Mouse (Mus musculus): Measurements from ENCODE around the gene Ctdnep1. TPM values are rescaled to one million over a fixed set of nuclear protein-coding genes. Genes with fewer than 3 reads are reported as not detected.

The Ctdnep1 gene
- total RNA-seq, 2 experiments from 2014 or later = 89.3 to 102 TPM

DNA sequence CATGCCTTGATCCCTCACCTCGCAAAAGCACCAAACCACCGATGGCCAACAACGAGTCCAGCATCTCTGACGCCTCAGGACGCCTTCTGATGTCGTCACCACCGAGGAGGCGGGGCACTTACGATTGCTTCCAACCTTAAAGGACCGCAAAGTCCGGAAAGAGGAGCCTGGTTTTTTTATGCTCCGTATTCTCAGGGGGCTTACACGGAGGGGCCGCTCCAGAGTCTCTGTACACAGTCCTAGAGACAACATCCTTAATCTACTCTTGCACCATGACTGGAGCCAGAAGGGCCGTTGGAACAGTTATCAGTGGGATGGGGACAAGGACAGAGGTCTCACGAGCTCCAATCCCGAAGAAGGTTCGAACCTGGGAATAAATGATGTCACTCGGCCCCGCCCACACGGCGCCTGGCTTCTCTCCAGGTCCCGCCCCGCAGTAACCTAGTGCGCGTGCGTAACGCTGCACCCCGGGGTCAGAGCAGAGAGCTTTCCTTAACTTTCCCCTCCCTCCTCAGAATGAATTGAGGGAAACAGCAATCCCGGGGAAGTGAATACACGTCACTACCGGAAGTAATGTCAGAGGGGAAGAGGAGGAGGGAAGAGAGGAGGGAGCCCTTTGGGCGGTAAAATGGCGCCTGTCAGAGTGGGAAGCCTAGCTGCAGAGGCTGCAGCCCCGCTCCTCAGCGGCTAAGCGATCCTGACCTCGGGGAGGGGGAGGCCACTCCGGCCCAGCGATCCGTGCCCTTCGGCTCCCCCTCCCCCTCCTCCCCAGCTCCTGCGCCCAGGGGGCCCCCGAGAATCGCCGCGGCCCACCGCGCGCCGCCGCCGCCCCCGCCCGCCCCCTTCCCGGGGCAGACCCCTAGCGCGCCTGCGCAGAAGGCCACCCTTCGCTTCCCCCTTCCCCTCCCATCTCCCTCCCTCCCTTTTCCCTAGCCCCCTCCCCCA, 488 bp upstream of the Ctdnep1 start:
- intact Hi-C loops (cut with DNase I) = loop anchor here (10.0 kb wide), 1 partner anchor 46 kb away; the partner anchor contains the start of gene Ybx2
- DNase-seq = peak; percentile 97

DNA sequence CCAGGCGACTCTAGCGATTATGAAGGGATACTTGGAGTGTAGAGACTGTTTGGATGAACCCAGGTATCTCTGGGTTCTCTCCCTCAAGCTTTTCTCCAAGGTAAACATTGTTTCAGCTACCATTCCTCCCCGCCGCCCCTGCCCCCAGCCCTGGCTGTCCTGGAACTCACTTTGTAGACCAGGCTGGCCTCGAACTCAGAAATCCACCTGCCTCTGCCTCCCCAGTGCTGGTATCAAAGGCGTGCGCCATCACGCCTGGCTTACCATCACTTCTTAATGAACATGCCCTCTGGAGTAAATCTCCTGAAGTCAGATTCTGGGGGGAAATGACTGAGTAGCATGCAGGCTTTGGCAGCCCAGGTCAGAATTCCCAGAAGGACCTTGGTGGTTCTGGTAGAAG, 1.3 kb downstream of the Ctdnep1 start, which contains the start of gene Elp5:
Gene Elp5, minus strand, starts transcription at position 293 of the 400 bp plus-strand sequence.
- no peak for DNase-seq
- intact Hi-C loops (cut with DNase I) = loop anchor here (10.0 kb wide), 1 partner anchor 47 kb away; the partner anchor contains the start of gene Ybx2

DNA sequence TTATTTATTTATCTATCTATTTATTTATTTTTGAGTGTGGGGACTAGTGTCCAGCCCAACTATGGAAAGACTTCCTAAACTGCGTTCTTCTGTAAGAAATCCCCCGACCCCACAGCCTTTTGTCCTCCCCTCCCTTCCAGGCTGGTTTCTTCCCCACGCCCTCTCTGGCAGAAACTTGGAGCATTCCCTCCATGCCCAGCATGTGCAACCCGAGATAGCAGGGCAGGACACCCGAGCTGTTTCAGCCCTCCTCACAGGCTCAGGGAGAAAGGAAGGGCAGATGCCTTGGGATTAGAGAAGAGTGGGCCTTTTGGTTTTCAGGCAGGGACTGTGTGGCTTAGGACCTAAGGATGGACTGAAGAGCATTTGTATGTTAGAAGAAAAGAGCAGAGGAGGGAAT, 1.9 kb downstream of the Ctdnep1 start:
- intact Hi-C loops (cut with DNase I) = loop anchor here (10.0 kb wide), 1 partner anchor 48 kb away; the partner anchor contains the start of gene Ybx2
- DNase-seq = no peak

DNA sequence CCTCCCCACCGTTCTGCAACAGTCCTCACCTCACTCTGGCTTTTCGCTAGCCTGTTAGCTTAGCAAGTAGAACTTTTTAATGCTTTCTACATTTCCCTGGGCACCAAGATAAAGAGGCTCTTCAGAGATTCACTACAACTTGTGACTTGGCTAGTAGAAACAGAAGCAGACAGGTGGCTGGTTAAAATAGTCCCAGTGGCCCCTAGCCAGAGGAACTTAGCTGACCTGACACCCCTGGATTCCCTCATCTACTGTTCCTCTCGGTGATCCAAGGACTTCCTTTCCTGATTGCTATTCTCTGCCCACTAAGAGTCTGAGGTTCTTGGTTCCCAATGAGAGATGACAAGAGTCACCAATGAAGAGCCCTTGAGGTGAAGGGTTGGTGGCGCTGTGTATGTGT, 2.4 kb downstream of the Ctdnep1 start:
- DNase-seq = no peak
- intact Hi-C loops (cut with DNase I) = loop anchor here (10.0 kb wide), 1 partner anchor 49 kb away; the partner anchor contains the start of gene Ybx2

DNA sequence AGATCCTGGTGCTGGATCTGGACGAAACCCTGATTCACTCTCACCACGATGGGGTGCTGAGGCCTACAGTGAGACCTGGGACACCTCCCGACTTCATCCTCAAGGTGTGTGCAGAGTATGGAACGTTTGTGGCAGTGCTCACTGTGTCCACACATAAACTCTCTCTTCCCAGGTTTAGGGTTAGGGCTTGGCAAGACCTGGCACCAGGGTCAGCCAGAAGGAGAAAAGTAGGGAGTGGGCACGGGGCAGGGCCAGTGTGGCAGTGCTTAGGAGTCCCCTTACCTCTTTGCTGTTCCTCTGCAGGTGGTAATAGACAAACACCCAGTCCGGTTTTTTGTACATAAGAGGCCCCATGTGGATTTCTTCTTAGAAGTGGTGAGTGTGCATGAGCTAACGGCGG, 3.5 kb downstream of the Ctdnep1 start:
- intact Hi-C loops (cut with DNase I) = loop anchor here (10.0 kb wide), 1 partner anchor 50 kb away; the partner anchor contains the start of gene Ybx2
- no peak for DNase-seq

DNA sequence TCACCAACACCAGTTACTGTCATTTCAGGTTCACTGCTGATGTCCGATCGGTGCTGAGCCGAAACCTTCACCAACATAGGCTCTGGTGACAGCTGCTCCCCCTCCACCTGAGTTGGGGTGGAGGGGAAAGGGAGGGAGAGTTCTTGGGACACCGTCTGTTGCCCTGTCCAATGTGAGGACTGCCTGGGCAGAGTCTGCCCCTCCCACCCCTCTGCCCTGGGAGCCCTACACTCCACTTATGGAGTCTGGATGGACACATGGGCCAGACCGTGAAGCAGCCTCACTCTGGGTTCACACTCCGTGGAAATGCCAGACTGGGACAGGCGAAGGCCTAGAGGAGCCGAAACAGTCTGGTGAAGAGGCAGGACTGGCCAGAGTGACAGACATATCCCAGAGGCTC, 9.0 kb downstream of the Ctdnep1 start:
- no peak for DNase-seq
- intact Hi-C loops (cut with DNase I) = loop anchor here (10.0 kb wide), 1 partner anchor 55 kb away; the partner anchor contains the start of gene Ybx2

DNA sequence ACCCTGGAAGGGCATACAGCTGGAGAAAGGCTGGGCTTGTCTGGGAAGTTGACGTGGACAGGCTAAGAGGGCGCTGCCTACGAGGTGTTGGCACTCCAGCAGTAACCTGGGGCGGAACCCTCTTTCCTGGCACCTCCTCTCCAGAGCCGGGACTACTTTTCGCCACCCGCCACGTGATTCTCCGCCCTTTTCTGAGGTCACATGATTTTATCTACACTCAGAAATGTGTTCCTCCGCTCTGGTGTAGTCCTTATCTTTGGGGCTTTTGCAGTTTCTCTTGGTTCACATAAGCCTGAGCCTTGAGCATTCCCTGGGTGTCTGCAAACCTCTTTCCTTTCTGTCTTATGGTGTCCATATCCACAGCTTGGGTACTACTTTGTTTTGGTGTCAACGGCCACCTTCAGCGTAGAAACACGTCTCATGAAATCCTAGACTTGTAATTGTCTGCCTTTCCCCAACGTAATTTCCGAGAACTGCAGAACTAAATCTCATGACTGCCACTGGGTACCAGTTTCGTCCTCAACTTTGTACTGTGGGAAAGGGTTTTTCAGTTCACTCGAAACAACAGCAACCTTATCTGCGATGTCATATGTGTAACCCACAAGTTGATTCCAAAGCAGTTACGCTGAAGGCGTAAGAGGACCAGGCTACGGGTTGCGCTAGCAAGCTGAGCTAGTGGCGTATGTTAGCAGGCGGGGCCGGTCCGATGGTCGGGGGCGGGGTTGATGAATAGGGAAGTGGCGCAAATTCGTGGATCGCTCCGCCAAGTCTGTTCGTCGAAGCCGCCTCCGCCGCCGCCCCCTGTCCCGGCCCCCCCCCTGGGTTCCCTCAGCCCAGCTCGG, 10.1 kb downstream of the Ctdnep1 start, which contains the start of gene Gabarap:
Gene Gabarap, plus strand, starts transcription at position 294 of the 842 bp plus-strand sequence.
- peak; percentile 97 for DNase-seq
- intact Hi-C loops (cut with DNase I) = no loop called here

DNA sequence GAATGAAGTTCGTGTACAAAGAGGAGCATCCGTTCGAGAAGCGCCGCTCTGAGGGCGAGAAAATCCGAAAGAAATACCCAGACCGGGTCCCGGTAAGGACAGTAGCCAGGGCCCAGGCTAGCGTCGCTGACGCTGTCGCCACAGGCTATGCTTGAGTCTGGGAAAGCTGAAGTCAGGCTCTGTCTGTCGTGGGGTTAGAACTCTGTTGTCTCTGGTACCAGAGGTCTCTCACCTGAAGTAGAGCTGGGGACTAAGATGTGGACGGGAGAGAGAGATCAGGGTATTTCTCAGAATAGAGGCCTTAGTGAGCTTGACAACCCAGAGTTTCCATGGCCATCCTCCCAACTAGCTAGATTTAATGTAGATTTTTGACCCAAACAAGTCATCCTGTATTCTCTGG, 10.8 kb downstream of the Ctdnep1 start:
- no peak for DNase-seq
- intact Hi-C loops (cut with DNase I) = no loop called here

DNA sequence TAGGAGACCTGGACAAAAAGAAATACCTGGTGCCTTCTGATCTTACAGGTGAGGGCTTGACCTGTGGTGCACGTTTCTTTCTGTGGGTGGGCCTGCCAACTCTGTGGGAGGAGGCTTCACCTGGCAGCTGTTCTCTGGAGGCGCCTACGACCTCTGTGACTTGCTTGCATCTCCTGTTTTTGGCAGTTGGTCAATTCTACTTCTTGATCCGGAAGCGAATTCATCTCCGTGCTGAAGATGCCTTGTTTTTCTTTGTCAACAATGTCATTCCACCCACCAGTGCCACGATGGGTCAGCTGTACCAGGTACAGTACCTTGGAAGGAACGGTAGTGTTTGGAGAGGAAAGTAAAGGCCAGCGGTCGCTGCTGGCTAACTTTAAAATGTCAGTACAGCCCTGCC, 11.4 kb downstream of the Ctdnep1 start:
- no peak for DNase-seq
- intact Hi-C loops (cut with DNase I) = no loop called here

DNA sequence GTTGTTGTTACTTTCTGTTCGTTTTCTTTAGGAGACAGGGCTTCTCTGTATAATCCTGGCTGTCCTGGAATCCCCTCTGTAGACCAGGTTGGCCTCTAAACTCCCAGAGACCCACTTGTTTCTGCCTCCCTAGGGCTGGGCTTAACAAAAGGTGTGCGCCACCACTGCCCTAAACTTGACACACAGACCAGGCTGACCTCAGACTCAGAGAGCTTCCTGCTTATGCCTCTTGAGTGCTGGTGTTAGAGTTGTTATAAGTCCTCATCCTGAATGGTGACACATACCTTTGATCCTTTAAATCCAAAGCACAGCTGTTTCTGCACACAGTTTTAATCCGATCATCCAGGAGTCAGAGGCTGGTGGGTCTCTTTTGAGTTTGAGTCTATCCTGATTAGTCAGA, 12.0 kb downstream of the Ctdnep1 start:
- DNase-seq = no peak
- intact Hi-C loops (cut with DNase I) = no loop called here

DNA sequence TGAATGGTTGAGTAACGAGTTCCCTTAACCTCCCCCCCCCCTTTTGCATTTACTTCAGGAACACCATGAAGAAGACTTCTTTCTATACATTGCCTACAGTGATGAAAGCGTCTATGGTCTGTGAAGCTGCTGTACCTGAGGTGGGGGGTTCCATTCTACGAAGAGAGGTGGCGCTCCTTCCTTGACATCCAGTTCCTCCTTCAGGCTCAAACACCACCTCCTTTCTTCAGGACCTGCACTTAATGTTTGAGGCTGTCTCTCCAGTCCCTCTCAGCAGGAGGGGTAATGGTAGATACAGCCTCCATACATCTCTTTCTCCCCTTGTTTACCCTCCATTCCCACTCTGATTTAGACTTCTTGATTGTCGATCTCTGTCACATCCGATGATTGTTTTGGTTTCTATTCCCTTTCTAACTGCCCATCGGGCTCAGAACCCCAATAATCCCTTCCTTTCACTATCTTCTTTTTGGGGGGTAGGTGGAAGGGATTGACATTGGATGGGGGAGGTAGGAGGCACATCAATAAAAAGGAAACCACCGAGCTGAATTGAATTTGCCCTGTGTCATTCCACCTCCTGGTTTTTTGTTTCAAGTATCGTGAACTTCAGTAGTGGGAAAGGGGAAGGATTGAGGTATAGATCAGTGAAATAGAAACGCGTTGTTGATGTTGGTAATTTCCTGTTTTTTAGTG, 13.6 kb downstream of the Ctdnep1 start:
- DNase-seq = no peak
- intact Hi-C loops (cut with DNase I) = no loop called here

DNA sequence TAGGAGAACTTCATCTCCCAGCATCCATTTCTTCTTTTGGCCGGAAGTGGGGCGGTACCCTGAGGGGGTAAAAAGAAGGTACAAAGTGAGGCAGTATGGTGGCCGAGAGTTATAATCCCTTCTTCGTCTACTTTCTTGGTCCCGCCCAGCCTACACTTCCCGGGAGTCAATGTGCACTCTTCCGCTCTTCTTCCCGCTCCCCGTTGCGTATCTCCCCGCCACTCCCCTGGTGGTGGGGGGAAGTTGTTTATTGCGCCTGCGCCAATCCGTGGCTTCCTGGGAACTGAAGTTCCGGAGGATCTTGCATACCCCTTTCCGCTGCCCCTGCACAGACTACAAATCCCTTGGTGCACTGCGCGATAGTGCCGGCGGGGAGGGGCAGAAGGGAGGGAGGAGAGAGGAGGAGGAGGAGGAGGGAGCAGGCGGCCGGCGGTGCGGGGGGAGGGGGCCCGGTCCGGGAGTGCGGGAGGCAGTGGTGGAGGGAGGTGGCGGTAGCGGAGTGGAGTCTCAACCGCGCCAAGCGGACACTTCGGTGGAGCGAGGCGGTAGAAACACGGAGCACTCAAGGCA, 14.5 kb downstream of the Ctdnep1 start, which contains the start of gene Phf23:
Gene Phf23, plus strand, starts transcription at position 387 of the 570 bp plus-strand sequence.
- intact Hi-C loops (cut with DNase I) = no loop called here

DNA sequence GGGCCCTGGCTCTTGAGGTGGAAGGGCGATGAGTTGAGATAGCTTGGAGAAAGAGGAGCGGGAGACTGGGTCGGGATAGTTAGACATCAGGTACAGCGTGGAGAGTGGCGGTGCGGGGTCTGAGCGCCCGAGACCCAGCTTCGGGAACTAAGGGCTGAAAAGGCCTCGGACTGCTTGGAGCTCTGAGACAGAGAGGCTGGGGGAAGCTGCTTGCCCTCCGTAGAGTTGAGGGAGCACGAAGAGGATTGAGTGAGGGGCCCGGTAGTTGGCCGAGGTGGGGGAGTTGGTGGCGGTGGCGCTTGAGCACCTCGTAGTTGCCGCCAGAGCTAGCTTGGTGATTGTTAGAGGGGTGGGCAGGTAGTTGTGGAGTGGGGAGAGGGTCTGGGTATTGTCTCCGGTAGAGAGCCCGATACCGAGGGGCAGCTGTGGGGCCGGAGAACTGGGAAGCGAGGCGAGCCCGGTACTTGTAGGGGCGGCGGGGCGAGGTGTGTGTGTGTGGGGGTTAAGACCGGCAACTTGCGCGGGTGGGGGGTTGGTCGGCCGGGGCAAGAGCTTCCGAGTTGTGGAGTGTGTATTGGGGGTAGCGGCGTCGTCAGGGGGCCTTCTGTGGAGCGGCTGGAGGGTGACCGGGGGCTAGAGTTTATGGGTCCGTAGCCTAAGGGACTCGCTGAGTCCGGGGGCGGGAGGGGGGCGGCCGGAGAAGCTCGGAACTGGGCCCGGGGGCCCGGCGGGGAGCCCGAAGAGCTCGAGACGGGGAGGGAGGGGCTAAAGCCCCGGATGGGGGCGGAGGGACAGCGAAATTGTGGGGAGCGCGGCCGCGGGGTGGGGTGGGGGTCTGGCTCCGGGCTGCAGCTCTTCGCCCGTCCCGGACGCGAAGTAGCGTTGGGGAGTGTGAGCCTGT, 15.5 kb downstream of the Ctdnep1 start:
- DNase-seq = peak; percentile 78

More for the DNA sequence above, 14.5 kb downstream of the Ctdnep1 start, which contains the start of gene Phf23:
- DNase-seq = peak; percentile 98

DNA sequence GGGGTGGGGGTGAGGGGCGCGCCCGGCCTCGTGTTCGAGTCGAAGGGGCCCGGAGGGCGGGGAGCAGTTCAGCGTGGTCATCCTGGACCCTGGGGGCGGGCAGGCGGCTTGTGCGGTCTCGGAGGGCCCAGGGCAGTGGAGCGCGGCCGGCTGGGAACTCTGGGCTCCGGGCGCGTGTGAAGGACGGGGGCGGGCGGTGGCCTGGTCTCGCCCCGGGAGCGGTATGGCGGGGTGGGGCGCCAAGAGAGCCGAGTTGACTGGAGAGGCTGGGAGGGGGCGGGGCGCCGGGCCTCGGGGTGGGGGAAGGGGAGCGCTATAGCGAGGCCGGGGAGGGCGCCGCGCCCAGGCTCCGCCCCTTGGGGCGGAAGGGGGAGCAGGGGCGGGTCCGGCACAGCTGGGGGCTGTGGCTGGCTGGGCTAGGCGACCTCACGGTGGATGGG, 16.1 kb downstream of the Ctdnep1 start:
- intact Hi-C loops (cut with DNase I) = no loop called here
- peak; percentile 87 for DNase-seq

More for the DNA sequence above, 15.5 kb downstream of the Ctdnep1 start:
- intact Hi-C loops (cut with DNase I) = no loop called here

DNA sequence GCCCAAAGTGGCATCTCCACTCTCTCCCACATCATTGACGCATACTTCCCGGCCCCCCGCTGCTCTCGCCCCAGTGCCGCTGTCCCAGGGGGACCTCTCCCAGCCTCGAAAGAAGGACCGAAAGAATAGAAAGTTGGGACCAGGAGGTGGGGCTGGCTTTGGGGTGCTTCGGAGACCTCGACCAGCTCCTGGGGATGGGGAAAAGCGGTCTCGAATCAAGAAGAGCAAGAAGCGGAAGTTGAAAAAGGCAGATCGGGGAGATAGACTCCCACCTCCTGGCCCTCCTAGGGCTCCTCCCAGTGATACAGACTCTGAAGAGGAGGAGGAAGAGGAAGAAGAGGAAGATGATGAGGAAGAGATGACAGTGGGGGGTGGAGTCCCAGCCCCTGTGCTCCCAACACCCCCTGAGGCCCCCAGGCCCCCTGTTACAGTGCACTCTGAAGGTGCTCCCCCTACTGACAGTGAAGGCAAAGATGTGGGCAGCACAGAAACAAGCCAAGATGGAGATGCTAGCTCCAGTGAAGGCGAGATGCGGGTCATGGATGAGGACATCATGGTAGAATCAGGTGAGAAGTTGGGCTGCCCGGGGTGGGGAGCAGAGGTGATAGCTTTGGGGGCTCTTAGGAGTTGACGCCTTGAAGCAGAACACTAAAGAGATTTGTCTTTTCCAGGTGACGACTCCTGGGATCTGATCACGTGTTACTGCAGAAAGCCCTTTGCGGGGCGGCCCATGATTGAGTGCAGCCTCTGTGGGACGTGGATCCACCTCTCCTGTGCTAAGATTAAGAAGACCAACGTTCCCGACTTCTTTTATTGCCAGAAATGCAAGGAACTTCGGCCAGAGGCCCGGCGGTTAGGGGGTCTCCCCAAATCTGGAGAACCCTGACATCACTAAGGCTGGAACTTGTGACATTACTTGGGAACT, 17.9 kb downstream of the Ctdnep1 start:
- no peak for DNase-seq
- intact Hi-C loops (cut with DNase I) = no loop called here

DNA sequence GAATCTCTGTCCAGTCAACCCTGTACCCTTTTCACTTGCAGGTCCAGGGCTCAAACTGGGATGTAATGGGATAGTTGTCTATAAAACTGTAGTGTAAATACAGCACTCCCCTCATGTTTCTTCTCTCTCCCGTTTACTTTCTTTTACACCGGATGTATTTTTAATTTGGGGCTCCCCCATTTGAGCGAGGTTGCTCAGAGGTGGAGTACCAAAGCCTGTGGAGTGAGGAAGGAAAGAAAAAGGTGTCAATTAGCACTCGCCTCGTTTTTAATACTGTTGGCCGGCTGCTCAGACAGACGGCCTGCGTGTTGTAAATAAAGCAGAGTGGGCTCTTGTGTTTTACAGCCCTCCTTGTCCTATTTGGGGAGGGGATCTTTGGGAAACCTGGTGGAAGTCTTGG, 18.7 kb downstream of the Ctdnep1 start:
- intact Hi-C loops (cut with DNase I) = no loop called here
- DNase-seq = no peak

DNA sequence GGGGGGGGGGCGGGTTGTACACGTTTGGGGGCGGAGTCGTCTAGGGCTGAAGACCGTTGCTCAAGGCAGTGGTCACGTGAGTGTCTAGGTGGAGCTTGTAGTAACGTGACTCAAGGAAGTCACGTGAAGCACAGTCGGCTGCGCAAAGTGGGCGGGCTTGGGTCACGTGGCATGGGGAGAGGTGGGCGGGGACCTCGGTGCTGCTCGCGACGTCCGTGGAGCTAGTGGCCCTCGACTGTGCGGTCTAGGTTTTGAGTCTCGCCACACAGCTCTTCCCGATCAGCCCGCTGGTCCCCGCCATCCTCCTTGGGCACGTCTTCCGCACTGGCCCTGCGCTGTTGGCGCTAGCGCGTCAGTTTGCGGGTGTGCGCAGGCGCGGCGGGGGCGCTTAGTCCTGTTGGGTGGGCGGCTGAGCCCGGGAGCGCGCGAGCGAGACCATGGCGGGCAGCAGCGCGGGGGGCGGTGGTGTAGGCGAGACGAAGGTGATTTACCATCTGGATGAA, 19.5 kb downstream of the Ctdnep1 start, which contains the start of gene Dvl2:
Gene Dvl2, plus strand, starts transcription at position 200 of the 503 bp plus-strand sequence.
- intact Hi-C loops (cut with DNase I) = no loop called here
- peak; percentile 96 for DNase-seq
